Mouse (Mus musculus) forebrain, postnatal 0 days (tissue): ENCODE measurements around the gene Olfr544. TPM values are rescaled to one million over a fixed set of nuclear protein-coding genes. Genes with fewer than 3 reads are reported as not detected.

Source experiments
- ATAC-seq: fragments of 200-750 bp; cut with Nextera tagmentation; 2 replicates; pipeline ENCODE4 v1.8.0; 2017; ENCODE audit warnings: mild to moderate bottlenecking, moderate library complexity
- DNase-seq: peaks from one replicate; pipeline ENCODE4 v3.0.0-alpha.2; 2015
- H3K27ac ChIP-seq: fragments of 300-500 bp; sonication (generic); 2 replicates; pipeline ENCODE4 v1.5.1; 2014; ENCODE audit warnings: low read depth, mild to moderate bottlenecking, antibody characterized with exemption, low read length, moderate library complexity, mixed read lengths
- H3K27me3 ChIP-seq: fragments of 300-500 bp; sonication (generic); 2 replicates; pipeline ENCODE4 v1.6.1; 2014; ENCODE audit warnings: mild to moderate bottlenecking, low read length, mixed read lengths; ENCODE audit not compliant: insufficient read depth
- H3K36me3 ChIP-seq: fragments of 300-500 bp; sonication (generic); 2 replicates; pipeline ENCODE4 v1.6.1; 2014; ENCODE audit warnings: mild to moderate bottlenecking, moderate library complexity; ENCODE audit not compliant: insufficient read depth
- H3K4me1 ChIP-seq: fragments of 300-500 bp; sonication (generic); 2 replicates; pipeline ENCODE4 v1.6.1; 2014; ENCODE audit warnings: antibody characterized with exemption; ENCODE audit not compliant: insufficient read depth
- H3K4me2 ChIP-seq: fragments of 300-500 bp; sonication (generic); 2 replicates; pipeline ENCODE4 v1.6.1; 2014; ENCODE audit warnings: low read depth, mild to moderate bottlenecking, moderate library complexity
- H3K4me3 ChIP-seq: fragments of 300-500 bp; sonication (generic); 2 replicates; pipeline ENCODE4 v1.5.1; 2014; ENCODE audit warnings: low read depth, low read length, mixed read lengths
- H3K9ac ChIP-seq: fragments of 300-500 bp; sonication (generic); 2 replicates; pipeline ENCODE4 v1.6.1; 2014; ENCODE audit warnings: mild to moderate bottlenecking
- H3K9me3 ChIP-seq: fragments of 300-500 bp; sonication (generic); 2 replicates; pipeline ENCODE4 v1.6.1; 2016; ENCODE audit warnings: low read length
- CTCF ChIP-seq: sonication (generic); IDR thresholded peaks from 2 replicates; pipeline ENCODE4 v1.5.1; 2016; ENCODE audit warnings: antibody characterized with exemption, control low read depth, low read depth
- WGBS: fragments of 180-500 bp; shearing (Covaris S2); extraction: QIAGEN DNeasy Blood & Tissue Kit; methylation state at CpG from one replicate; pipeline ENCODE4 v1.1.7; 2014; 5-methylcytosine and 5-hydroxymethylcytosine counted together
- polyA plus RNA-seq: library from polyadenylated mRNA; unstranded; fragments of >200 nt; fragmentation: Nextera tagmentation; extraction: Ambion mirVana; gene quantifications from 2 replicates; pipeline ENCODE4 v1.2.1, GENCODE M21; 2015
- total RNA-seq: library from RNA; depleted of rRNA; stranded (reverse); fragments of >200 nt; gene quantifications from 2 replicates; pipeline ENCODE4 v1.2.3, GENCODE M21; 2014

Olfr544 gene
- total and polyA plus RNA-seq, 2 experiments from 2014 or later, result 0.05 TPM; not detected in 1

- H3K27me3 ChIP-seq, result no peaks in the 10 kb centered on the region
- H3K9me3 ChIP-seq, result no peaks in the 10 kb centered on the region
- no peak overlapping the region for H3K9ac ChIP-seq
- H3K4me3 ChIP-seq, result no peak overlapping the region
- ATAC-seq, result no peak
- TF ChIP-seq CTCF, result no peak; the same call in 1 of the 2 replicates
- H3K4me1 ChIP-seq, result no peaks in the 10 kb centered on the region
- no peak overlapping the region for H3K4me2 ChIP-seq
- no peak overlapping the region for H3K27ac ChIP-seq
- WGBS, result 69% methylated on average over 11 of the region's 11 CpGs
- no peaks in the 10 kb centered on the region for H3K36me3 ChIP-seq
- no peak for DNase-seq
These were observed 10.7 kb downstream of the Olfr544 start for GRCm38 (mm10) chr7:102477377-102477776.

DNA sequence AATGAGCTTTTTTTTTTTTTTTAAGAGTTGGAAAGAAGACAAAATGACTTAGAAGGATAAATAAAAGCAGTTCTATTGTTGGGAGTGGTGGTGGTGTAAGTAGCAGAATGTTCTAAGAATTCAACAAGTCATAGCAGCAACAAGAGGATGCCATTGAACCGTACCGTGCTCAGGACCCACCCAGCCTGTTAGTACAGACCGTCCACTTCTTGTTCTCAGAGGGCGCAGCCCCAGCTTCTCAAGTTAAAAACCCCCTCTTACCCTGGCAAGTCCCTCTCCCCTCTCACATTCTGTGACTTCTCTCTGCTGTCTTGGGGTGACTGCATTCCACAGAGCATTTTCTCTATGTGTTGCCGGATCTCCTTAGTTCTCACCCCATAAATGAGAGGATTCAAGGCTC lies 11.5 kb downstream of the Olfr544 start:
- H3K36me3 ChIP-seq, result no peaks in the 10 kb centered on the region
- TF ChIP-seq CTCF, result no peak
- WGBS, result 96% methylated on average over 5 of the region's 5 CpGs
- DNase-seq, result no peak
- H3K4me1 ChIP-seq, result no peaks in the 10 kb centered on the region
- H3K4me2 ChIP-seq, result no peak overlapping the region
- no peak overlapping the region for H3K27ac ChIP-seq
- H3K4me3 ChIP-seq, result no peak overlapping the region
- no peaks in the 10 kb centered on the region for H3K27me3 ChIP-seq
- no peak for ATAC-seq
- no peaks in the 10 kb centered on the region for H3K9me3 ChIP-seq
- no peak overlapping the region for H3K9ac ChIP-seq

- no peak for DNase-seq
- no peaks in the 10 kb centered on the region for H3K4me1 ChIP-seq
- WGBS, result 76% methylated on average over 5 of the region's 5 CpGs
- ATAC-seq, result no peak
- H3K9ac ChIP-seq, result no peak overlapping the region
- no peaks in the 10 kb centered on the region for H3K27me3 ChIP-seq
- peaks cover 15% of the 10 kb centered on the region for H3K36me3 ChIP-seq
- H3K27ac ChIP-seq, result no peak overlapping the region
- no peak for TF ChIP-seq CTCF
- no peak overlapping the region for H3K4me2 ChIP-seq
- no peaks in the 10 kb centered on the region for H3K9me3 ChIP-seq
- H3K4me3 ChIP-seq, result no peak overlapping the region
These were observed 15.4 kb downstream of the Olfr544 start for GRCm38 (mm10) chr7:102472675-102473074.

GRCm38 (mm10) chr7:102467566-102467965 lies 20.5 kb downstream of the Olfr544 start:
- Histone ChIP-seq H3K36me3 (peaks cover 62% of the 10 kb centered on the region), H3K4me3 (no peak overlapping the region), H3K4me1 (no peaks in the 10 kb centered on the region), H3K27ac (no peak overlapping the region), H3K9me3 (no peaks in the 10 kb centered on the region), H3K27me3 (no peaks in the 10 kb centered on the region), H3K4me2 (no peak overlapping the region), H3K9ac (no peak overlapping the region)
- TF ChIP-seq CTCF, result no peak
- DNase-seq (no peak), ATAC-seq (no peak)
- WGBS, result 81% methylated on average over 8 of the region's 8 CpGs

GRCm38 (mm10) chr7:102458618-102459380 lies 29.3 kb downstream of the Olfr544 start:
- 81% methylated on average over 5 of the region's 5 CpGs for WGBS
- Histone ChIP-seq H3K4me3 (no peak overlapping the region), H3K4me1 (no peaks in the 10 kb centered on the region), H3K36me3 (peaks cover 67% of the 10 kb centered on the region), H3K27me3 (no peaks in the 10 kb centered on the region), H3K27ac (no peak overlapping the region), H3K4me2 (no peak overlapping the region), H3K9me3 (no peaks in the 10 kb centered on the region), H3K9ac (no peak overlapping the region)
- DNase-seq (no peak), ATAC-seq (no peak)
- TF ChIP-seq CTCF, result no peak

DNA sequence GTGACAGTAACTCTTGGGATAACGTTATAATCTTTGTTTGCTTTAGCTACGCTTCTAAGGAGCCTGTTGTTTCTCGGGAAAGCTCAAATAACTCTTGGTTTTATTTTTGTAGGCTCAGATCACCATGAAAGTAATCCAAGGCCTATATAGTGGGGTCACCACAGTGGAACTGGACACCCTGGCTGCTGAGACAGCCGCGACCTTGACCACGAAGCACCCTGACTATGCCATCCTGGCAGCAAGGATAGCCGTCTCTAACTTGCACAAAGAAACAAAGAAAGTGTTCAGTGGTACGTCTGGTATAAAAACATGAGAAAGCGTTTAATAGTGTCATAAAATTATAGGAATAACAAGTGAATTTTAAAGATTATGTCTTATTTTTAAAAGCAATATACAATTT lies 41.7 kb downstream of the Olfr544 start:
- H3K36me3 ChIP-seq, result peaks cover 27% of the 10 kb centered on the region
- H3K27me3 ChIP-seq, result no peaks in the 10 kb centered on the region
- no peaks in the 10 kb centered on the region for H3K9me3 ChIP-seq
- no peak overlapping the region for H3K4me2 ChIP-seq
- H3K4me1 ChIP-seq, result no peaks in the 10 kb centered on the region
- DNase-seq (no peak), ATAC-seq (no peak)
- H3K9ac ChIP-seq, result no peak overlapping the region
- 96% methylated on average over 9 of the region's 9 CpGs for WGBS
- TF ChIP-seq CTCF, result no peak
- H3K27ac ChIP-seq, result no peak overlapping the region
- H3K4me3 ChIP-seq, result no peak overlapping the region

GRCm38 (mm10) chr7:102444301-102444700 lies 43.8 kb downstream of the Olfr544 start:
- no peaks in the 10 kb centered on the region for H3K27me3 ChIP-seq
- H3K4me2 ChIP-seq, result no peak overlapping the region
- H3K36me3 ChIP-seq, result peaks cover 23% of the 10 kb centered on the region
- H3K9ac ChIP-seq, result no peak overlapping the region
- no peaks in the 10 kb centered on the region for H3K9me3 ChIP-seq
- 84% methylated on average over 2 of the region's 2 CpGs for WGBS
- no peak overlapping the region for H3K27ac ChIP-seq
- no peak for TF ChIP-seq CTCF
- DNase-seq (no peak), ATAC-seq (no peak)
- no peaks in the 10 kb centered on the region for H3K4me1 ChIP-seq
- no peak overlapping the region for H3K4me3 ChIP-seq
